Mouse (Mus musculus): Measurements from ENCODE around the gene Olfr1061.
"Not testable (repeated sequence)": the region's sequence is repeated elsewhere in the genome, so short reads cannot be mapped to it uniquely, and the experiment has no call there.

Gene Olfr1061

DNA sequence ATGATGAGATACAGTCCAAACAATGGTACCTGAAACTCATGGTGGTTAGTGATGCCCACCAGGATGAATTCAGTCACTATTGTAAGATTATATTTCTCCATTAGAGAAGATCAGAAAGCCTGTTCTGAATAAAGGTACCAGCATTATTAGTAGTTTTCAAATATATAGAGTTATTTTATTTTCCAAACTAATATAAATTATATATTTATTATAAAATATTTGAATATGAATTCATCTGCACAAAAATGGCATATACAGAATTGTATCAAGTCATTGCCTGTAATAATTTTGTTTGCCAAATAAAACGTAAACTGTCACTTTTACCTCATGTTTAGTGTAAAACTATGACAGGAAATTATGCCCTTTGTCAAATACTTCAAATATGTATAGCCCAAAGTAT, at the start of gene Olfr1061:
Gene Olfr1061 (minus strand): TSS at position 101 of the 400 bp plus-strand sequence.
- DNase-seq (ENCODE audit: low read depth, low spot score) = no peak

DNA sequence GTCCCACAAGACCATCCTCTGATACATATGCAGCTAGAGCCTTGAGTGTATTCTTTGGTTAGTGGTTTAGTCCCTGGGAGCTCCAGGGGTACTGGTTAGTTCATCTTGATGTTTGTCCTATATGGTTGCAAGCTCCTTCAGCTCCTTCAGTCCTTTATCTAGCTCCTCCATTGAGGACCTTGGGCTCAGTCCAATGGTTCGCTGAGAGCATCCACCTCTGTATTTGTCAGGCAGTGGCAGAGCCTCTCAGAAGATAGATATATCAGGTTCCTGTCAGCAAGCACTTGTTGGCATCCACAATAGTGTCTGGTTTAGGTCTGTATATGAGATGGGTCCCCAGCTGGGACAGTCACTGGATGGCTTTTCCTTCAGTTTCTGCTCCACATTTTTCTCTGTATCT, 46.6 kb upstream of the Olfr1061 start:
- no peak for DNase-seq (ENCODE audit: low read depth, low spot score)

DNA sequence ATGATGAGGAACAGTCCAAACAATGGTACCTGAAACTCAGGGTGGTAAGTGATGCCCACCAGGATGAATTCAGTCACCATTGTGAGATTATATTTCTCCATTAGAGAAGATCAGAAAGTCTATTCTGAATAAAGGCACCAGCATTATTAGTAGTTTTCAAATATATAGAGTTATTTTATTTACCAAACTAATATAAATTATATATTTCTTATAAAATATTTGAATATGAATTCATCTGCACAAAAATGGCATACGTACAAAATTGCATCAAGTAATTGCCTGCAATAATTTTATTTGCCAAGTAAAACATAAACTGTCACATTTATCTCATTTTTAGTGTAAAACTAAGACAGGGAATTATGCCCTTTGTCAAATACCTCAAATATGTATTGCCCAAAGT, 42.3 kb upstream of the Olfr1061 start, which contains the start of gene Olfr1066:
Gene Olfr1066 (minus strand): TSS at position 101 of the 400 bp plus-strand sequence.
- no peak for DNase-seq (ENCODE audit: low read depth, low spot score)

DNA sequence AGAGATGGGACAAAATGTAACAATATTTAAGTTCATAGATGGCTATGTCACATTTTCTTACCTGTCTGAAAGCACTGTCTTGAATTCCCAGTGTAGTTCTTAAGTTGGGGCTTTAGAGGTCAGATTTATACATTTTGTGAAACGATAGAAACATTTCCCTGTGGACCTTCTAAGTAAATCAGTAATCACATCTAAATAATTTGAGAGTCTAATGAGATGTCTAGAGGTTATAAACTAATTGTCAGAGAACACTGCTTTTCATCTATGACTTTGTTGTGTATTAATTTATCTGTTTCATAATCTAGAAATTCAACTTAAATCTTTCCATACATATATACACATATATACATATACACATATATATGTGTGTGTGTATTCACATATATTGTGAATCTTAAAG, 36.6 kb upstream of the Olfr1061 start, which contains the start of gene Olfr1065:
Gene Olfr1065 (minus strand): TSS at position 101 of the 400 bp plus-strand sequence.
- DNase-seq (ENCODE audit: low read depth, low spot score) = not testable (repeated sequence)

DNA sequence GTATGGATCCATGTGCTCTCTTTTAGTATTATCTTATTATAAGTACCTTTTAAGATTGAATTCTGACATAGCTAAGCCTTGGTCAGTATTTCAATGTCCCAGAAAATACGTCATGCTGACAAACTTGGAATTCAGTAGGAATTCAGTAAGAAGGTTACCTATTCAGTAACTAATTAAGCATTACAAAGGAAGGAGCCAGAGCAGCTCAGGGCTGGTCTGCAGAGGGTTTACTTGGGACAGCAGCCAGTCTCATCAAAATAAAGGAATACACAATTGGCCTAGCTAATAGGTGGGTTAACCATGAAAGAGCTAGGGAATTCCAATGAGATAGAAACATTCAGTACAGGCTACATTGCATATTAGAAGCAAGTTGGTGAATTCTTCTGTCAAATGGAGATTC, 28.3 kb upstream of the Olfr1061 start:
- DNase-seq (ENCODE audit: low read depth, low spot score) = peak; percentile 24

DNA sequence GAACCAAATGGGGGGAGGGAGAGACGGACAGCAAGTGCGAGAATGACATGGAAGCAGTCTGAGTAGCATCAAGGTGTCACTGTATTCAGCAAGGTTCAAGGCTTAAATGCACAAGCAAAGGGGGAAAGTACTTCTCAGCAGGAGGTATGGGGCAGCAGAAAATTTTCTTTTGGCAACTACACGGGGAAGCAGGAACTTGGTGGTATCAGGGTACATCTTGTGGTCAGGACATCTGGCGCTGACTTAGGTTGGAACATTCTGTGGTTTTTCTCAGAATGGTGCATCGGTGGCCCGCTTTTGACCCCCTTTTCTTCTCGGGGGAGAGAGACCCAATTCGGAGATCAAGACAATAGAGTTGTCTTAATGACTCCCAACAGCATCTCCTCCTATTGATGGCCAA, 14.7 kb upstream of the Olfr1061 start:
- DNase-seq (ENCODE audit: low read depth, low spot score) = not testable (repeated sequence)

DNA sequence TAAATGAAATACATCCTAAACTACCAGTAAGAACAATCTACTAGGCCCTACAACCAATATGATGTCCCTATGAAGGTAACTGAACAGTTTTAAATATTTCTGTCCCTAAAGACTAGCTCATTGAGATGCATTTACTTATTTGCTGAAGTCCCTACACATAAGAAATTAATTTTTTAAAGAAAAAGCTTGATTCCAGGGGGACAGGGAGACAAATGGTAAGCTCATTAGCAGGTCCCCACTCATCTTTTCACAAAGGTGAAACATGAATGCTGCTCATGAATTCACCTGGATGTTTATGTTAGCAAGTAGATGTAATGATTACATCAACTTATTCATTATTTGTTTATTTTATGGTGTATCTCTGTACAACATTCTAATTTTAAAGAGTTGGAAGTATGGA, 12.8 kb upstream of the Olfr1061 start, which contains the start of gene Olfr1062:
Gene Olfr1062 (minus strand): TSS at position 101 of the 400 bp plus-strand sequence.
- DNase-seq (ENCODE audit: low read depth, low spot score) = not testable (repeated sequence)

DNA sequence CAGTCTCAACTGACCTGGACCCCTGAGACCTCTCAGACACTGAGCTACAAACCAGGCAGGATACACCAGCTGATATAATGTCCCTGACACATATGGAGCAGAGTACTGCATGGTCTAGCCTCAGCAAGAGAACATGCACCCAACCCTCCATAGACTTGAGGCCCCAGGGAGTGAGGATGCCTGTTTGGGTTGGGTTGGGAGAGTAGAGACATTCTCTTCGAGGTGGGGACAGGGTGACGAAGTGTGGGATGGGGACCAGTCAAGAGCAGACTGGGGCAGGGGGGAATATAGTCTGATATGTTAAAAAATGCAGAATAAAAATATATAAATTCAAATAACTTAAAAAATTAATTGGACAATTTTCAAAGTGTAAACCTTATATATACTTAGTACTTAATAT, 18.7 kb downstream of the Olfr1061 start:
- DNase-seq (ENCODE audit: low read depth, low spot score) = no peak

DNA sequence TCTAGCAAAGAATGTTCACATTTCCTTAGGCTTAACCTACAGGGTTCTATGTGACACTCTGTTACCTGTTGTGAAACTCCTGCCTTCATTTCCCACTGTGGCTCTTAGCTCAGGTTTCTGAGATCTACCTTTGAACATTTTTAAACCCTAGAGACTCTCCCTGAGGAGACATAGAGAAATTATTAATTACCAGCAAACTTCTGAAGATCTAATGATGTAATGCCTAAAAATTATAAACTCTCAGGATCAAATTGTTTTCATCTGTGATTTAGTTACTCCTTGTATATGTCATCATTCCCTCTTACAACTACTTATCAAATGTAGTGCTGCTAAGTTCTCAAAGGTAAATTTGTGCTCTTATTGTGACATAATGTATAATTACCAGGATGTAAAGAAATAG, 25.4 kb downstream of the Olfr1061 start, which contains the start of gene Olfr1058:
Gene Olfr1058 (minus strand): TSS at position 101 of the 400 bp plus-strand sequence.
- DNase-seq (ENCODE audit: low read depth, low spot score) = not testable (repeated sequence)

DNA sequence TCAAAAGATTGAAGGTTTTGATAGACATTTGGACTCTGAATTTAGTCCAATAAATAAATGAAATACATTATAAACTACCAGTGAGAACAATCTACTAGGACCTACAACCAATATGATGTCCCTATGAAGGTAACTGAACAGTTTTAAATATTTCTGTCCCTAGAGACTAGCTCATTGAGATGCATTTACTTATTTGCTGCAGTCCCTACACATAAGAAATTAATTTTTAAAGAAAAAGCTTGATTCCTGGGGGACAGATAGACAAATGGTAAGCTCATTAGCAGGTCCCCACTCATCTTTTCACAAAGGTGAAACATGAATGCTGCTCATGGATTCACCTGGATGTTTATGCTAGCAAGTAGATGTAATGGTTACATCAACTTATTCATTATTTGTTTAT, 35.6 kb downstream of the Olfr1061 start, which contains the start of gene Olfr1057:
Gene Olfr1057 (minus strand): TSS at position 101 of the 400 bp plus-strand sequence.
- DNase-seq (ENCODE audit: low read depth, low spot score) = no peak

DNA sequence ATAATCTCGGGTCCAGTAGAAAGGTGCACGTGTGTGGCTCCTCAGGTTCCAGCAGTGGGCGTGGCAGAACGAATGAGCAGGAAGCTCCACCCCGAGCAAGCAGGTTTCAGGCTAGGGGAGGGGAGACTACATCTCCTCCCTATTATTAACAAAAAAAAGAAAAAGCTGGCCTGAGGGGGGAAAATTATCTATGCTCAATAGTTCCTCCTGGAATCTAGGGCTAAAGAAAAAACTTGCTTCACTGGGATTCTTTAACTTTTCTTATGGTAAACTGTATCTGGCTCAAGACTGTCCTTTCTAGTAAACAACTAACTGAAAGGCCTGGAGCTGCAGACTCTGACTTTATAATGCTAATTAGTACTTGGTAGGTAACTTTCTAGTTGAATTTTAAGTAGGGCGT, 47.5 kb downstream of the Olfr1061 start:
- not testable (repeated sequence) for DNase-seq (ENCODE audit: low read depth, low spot score)

Measured in WW6 (cell line).